ENCODE assay signal across 26 mouse cellular contexts in the genomic region with DNA sequence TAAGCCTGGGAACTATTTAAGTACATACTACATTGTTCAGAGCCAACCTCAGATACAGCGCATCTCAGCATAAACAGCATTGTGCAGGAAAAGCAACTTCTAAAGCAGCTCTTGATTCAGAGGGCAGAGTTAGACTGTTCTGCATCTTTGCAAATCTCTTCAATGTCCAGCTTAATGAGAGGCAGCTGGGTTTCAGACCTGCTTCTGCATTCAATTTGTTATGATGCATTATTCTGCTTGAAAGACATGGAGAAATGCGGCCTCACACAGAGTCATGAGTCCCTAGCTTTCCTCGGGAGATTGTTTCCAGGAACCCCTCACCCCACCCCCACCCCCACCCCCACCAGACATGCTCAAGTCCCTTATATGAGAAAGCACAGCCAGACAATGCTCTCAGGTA. TPM values are rescaled to one million over a fixed set of nuclear protein-coding genes. Genes with fewer than 3 reads are reported as not detected.
DNase-seq lines count a peak whose midpoint lies in the region; ATAC-seq lines count a peak whose summit lies in the region.
"Had no signal": no experiment of that assay in that cellular context is flagged by ENCODE, and none has a peak within 500 bp of the region (broad histone marks: within the 10 kb centered on the region; RNA-seq: fewer than 3 reads in every experiment).

No protein-coding gene starts in this region.

- no peaks in the 10 kb centered on the region for H3K27me3 ChIP-seq in embryonic facial prominence, embryonic 12.5 days
- H3K27me3 ChIP-seq in embryonic facial prominence, embryonic 15.5 days = no peaks in the 10 kb centered on the region
- H3K27me3 ChIP-seq: heart, embryonic 13.5 days; Patski had no signal

- H3K9me3 ChIP-seq in embryonic facial prominence, embryonic 12.5 days = 0 out of 2 replicates have a peak, but pooled peaks cover 5% of the 10 kb centered on the region
- H3K9me3 ChIP-seq in embryonic facial prominence, embryonic 15.5 days (replicated peaks) = no peaks in the 10 kb centered on the region
- H3K9me3 ChIP-seq: heart, embryonic 13.5 days had no signal

- H3K4me1 ChIP-seq in embryonic facial prominence, embryonic 12.5 days = peaks cover 31% of the 10 kb centered on the region
- peaks cover 28% of the 10 kb centered on the region for H3K4me1 ChIP-seq in embryonic facial prominence, embryonic 15.5 days

- H3K36me3 ChIP-seq in embryonic facial prominence, embryonic 12.5 days = peaks cover 6% of the 10 kb centered on the region; the same call in 1 of the 2 replicates
- 0 out of 2 replicates have a peak, but pooled peaks cover 4% of the 10 kb centered on the region for H3K36me3 ChIP-seq in embryonic facial prominence, embryonic 15.5 days

- no peak overlapping the region for H3K4me3 ChIP-seq in embryonic facial prominence, embryonic 12.5 days
- H3K4me3 ChIP-seq in embryonic facial prominence, embryonic 15.5 days (replicated peaks) = no peak overlapping the region
- H3K4me3 ChIP-seq: gastrocnemius, adult 2 months; heart, embryonic 13.5 days had no signal

- DNase-seq in embryo, embryonic 11 days = peak; percentile 35
- DNase-seq in embryo, embryonic 10 days (ENCODE audit: low spot score) = no peak
- peak; percentile 35 for DNase-seq in retina, embryonic 14.5 days (ENCODE audit: low spot score)
- no peak for DNase-seq in spleen, postnatal 4 days (ENCODE audit: low spot score in 2 of 2)
- no peak for DNase-seq in testis, postnatal 14 days (ENCODE audit: low spot score)
- DNase-seq in adrenal gland, postnatal 4 days (ENCODE audit: low spot score in 2 of 2) = no peak
- DNase-seq: adrenal gland, postnatal 14 days; cerebellum, adult 11-12 months; cerebellum, adult 8-10 months; cerebellum, postnatal 10 days; cerebellum, postnatal 36 days; forebrain, postnatal 0 days; gastrocnemius, adult 2 months; gastrocnemius, postnatal 14 days; heart, adult 18-20 months; heart, postnatal 14 days; heart, postnatal 4 days had no signal

- no peak overlapping the region for H3K9ac ChIP-seq in embryonic facial prominence, embryonic 12.5 days
- no peak overlapping the region for H3K9ac ChIP-seq in embryonic facial prominence, embryonic 15.5 days
- H3K9ac ChIP-seq: forebrain, postnatal 0 days; heart, embryonic 13.5 days; hindbrain, embryonic 14.5 days had no signal

- H3K27ac ChIP-seq in embryonic facial prominence, embryonic 12.5 days = peak overlapping the region; percentile 57
- 0 out of 2 replicates have a peak overlapping the region, but pooled peaks have one; percentile 58 for H3K27ac ChIP-seq in embryonic facial prominence, embryonic 15.5 days (replicated peaks)
- H3K27ac ChIP-seq: gastrocnemius, adult 2 months; heart, embryonic 13.5 days; hindbrain, embryonic 14.5 days; hindbrain, postnatal 0 days had no signal

- ATAC-seq in embryonic facial prominence, embryonic 12.5 days (ENCODE audit: insufficient number of reproducible peaks, insufficient read depth, low FRiP score, low TSS enrichment) = no peak
- ATAC-seq in embryonic facial prominence, embryonic 15.5 days (ENCODE audit: insufficient number of reproducible peaks, low FRiP score, low TSS enrichment, low read depth) = peak; percentile 60; the same call in 1 of the 2 replicates
- ATAC-seq: forebrain, embryonic 14.5 days; forebrain, postnatal 0 days; hindbrain, postnatal 0 days; inflammation-experienced regulatory T-cells, adult 6 months; intestine, embryonic 16.5 days; Patski had no signal

- H3K4me2 ChIP-seq in embryonic facial prominence, embryonic 12.5 days (replicated peaks) = no peak overlapping the region
- no peak overlapping the region for H3K4me2 ChIP-seq in embryonic facial prominence, embryonic 15.5 days (replicated peaks)
- H3K4me2 ChIP-seq: heart, embryonic 13.5 days; hindbrain, embryonic 14.5 days had no signal

- WGBS in embryonic facial prominence, embryonic 12.5 days = 30% methylated on average over 3 of the region's 3 CpGs
- WGBS in embryonic facial prominence, embryonic 15.5 days = 41% methylated on average over 3 of the region's 3 CpGs

RNA-seq across cellular contexts. Expression of a gene that starts 41.6 kb away (rescaled TPM):
- polyA plus RNA-seq in embryonic facial prominence, embryonic 12.5 days (2016; fragmentation: Nextera tagmentation; extraction: Ambion mirVana) = 25.3 and 27.5 TPM in 2 replicates
- polyA plus RNA-seq in embryonic facial prominence, embryonic 15.5 days (2015; fragmentation: Nextera tagmentation; extraction: Ambion mirVana) = 37.3 and 38.7 TPM in 2 replicates
- total RNA-seq in adrenal gland, postnatal 4 days (2021) = 100 to 1,000 TPM; 214 to 231 TPM

Comparison
In these comparisons a context has a peak if more than half of its experiments do, and no peak if none do; other contexts are left out.
1. DNase-seq: peak in embryo, embryonic 11 days (single experiment) and retina, embryonic 14.5 days (single experiment); none in embryo, embryonic 10 days (single experiment), spleen, postnatal 4 days (0 of 2), testis, postnatal 14 days (single experiment) and adrenal gland, postnatal 4 days (0 of 2).